Mouse (Mus musculus) G1E (cell line): ENCODE results near the gene Arrdc2.

ENCODE experiments used
- CTCF ChIP-seq: IDR thresholded peaks from 2 replicates; pipeline ENCODE4 v1.5.1; 2012; ENCODE audit warnings: low read depth, low read length, inconsistent platforms, mixed read lengths
- GATA1 ChIP-seq: IDR thresholded peaks from 2 replicates; pipeline ENCODE4 v1.6.1; 2012; ENCODE audit warnings: borderline replicate concordance, low read length, inconsistent platforms, mixed read lengths
- POLR2AphosphoS5 ChIP-seq: IDR thresholded peaks from 2 replicates; pipeline ENCODE4 v1.6.1; 2012; ENCODE audit warnings: low read depth, low read length, inconsistent platforms; ENCODE audit not compliant: insufficient replicate concordance

GRCm38 (mm10) chr8:70825816-70826215 lies 13.7 kb downstream of the Arrdc2 start:
- no peak for TF ChIP-seq CTCF
- TF ChIP-seq POLR2AphosphoS5 = no peak
- no peak for TF ChIP-seq GATA1
